Mouse (Mus musculus) MEL-GATA-1-ER (cell line): ENCODE measurements around the gene Depdc1b.

Source experiments
- DNase-seq: peaks from one replicate; pipeline ENCODE4 v3.0.0-alpha.2; 2012; ENCODE audit warnings: low read depth; ENCODE audit errors: extremely low read depth

The Depdc1b gene

DNA sequence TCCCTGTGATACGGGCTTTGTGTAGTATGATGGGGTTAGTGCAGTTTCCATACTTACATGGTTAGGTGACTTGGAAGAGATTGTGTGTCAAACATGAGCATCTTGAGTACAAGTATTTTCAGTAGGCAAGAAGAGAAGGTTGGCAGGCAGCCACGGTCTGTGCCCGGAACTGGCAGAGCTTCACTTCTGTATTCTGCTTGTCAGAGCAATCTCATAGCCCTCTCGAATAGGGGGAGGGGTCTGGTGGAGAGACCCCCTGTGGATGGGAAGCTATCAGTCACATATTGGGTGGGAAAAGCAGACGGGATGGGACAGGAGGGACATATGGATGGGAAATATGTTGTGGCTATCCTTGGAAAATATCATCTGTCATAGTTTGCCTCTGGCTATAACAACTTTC, 33.5 kb downstream of the Depdc1b start:
- DNase-seq = no peak

GRCm38 (mm10) chr13:108353781-108354180, 37.6 kb downstream of the Depdc1b start:
- no peak for DNase-seq

DNA sequence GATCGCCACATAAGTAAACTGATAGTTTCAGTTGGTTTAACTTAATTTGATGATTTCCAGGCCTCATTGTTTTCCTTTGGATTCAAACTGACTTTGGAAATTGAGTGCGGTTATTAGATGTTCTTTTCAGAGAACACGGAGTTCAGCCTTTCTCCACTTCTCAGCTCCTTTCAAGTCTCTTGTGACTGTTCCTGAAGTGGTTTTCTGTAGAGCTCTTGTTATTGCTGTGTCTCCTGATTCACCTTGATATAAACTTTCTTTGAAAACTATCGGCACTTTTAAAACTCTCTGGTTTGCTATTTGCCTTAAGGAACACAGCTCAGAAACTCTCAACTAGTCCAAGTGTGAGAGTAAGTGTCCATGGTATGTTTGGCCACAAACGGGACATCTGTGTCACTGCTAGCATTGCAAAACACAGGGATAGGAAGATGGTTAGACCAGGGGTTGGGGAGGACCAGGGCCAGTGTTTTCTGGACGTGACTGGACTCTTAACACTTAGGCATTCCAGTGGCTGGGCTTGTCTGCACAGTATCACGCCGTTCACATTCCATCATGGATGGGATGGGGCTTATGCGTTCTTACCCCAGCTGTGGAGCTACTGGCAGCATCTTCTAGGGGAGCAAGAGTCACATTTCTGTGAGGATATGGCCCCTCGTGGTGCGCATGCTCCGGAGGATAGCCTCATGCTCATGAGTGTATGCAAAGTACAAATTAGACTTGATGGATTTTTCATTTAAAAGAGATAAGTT, 38.8 kb downstream of the Depdc1b start:
- no peak for DNase-seq

DNA sequence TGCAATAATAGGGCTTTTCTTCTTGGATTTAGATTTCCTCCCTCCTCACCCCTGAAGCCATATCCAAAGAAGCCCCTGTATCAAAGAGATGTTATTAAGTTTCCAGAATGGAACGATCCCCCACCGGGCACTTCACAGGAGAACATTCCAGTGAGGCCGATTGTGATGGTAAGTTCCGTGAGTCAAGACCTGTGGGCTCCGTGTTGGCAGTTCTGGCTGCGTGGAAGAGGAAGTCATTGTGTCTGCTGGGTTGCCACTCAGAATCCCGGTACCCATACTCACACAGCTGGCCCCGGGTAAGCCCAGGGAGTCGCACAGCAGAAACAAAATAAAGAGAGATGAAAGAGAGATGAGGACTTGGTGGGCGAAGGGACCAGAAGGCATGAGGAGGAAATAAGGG, 41.2 kb downstream of the Depdc1b start:
- no peak for DNase-seq

DNA sequence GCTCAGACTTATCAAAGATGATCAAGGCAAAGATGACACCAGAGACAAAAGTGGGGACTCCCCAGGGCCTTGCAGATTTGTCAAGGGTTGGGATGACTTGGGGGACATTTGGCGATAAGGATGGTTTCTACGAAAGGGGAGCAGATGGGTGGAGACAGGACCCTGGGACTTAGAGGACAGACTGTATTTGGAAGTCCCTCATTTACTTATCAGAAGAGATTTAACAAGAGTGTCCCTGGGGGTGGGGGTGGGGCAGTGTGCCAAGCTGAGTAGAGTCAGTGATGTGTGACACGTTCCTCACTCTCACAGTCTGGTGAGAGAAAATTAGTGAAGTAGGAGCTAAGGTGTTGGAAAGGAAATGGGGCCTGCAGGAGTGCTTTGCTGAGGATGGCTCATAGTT, 42.1 kb downstream of the Depdc1b start:
- no peak for DNase-seq

DNA sequence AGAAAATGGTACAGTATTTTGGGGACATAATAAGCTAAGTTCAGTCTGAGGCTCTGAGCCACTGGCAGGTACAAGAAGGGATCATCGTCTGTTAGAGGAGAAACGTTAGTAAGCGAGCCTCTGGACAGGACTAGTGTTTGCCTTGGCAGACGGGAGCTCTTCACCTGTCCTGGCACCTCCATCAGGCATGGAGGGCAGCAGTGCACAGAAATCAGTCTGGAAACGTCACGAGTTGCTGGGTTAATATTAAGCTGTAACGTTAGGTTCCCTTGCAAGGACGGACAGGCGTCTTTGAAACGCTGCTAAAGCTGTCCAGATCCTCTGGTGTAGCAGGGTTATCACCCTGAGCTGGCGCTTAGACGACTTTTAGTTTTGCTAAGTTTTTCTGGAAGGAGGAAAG, 51.4 kb downstream of the Depdc1b start:
- DNase-seq = no peak

DNA sequence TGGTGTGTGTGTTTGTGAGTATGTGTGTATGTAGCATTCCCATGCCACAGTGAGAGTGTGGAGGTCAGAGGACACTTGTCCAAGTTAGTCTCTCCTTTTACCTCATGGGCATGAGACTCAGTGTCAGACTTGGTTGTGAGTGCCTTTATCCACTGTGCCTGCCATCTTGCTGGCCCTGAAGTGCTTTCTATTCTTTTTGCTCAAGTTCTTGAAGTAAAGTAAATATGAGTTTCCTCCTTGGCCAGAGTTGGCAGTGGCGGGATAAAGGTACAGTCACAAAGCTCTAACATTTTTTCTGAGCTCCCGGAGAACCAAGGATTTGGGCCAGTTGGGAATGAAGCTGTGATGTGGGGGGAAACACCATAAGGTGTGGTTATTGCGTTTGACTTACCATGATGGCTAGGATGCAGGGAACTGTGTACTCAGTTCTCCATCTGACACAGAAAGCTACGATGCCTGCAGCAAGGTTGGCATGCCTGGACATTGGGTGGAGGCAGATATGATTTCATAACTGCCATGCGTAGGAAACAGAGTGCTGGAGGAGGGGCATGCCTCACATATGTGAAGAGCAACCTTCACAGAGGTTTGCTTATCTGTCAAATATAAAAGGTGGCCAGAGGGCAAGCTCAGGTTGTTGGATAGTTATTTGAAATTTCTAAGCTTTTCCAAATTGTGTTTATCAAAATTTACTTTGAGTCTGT, 54.3 kb downstream of the Depdc1b start:
- no peak for DNase-seq

DNA sequence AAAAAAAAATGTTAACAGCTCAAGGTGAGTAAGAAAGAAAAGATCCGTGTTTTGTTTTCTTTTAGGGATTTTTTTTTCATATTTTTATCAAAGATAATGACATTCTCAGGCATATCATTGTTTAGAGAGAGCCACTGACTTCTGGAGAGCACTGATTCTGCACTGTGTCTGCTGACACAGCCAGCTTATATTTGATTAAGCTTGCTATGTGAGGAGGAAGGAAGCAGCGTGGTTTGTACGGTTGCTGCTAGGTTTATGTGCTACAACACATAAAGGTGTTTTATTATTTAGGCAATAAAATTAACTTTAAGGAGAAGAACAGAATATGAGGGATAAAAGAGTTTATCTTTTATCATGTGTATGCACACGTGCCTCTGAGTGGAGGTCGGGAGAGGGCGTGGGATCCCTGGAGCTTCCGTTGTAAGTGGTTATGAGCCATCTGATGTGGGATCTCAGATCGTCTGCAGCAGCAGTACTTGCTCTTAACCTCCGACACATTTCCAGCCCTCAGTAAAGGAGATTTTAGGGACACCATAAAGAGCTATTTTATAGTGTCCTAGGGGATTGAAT, 55.3 kb downstream of the Depdc1b start:
- no peak for DNase-seq

- DNase-seq = no peak
Measured at GRCm38 (mm10) chr13:108373231-108373630, 57.1 kb downstream of the Depdc1b start.

- DNase-seq = peak; percentile 9
Measured at GRCm38 (mm10) chr13:108376637-108377036, 60.5 kb downstream of the Depdc1b start.

- DNase-seq = no peak
Measured at GRCm38 (mm10) chr13:108381161-108381560, 65.0 kb downstream of the Depdc1b start.

DNA sequence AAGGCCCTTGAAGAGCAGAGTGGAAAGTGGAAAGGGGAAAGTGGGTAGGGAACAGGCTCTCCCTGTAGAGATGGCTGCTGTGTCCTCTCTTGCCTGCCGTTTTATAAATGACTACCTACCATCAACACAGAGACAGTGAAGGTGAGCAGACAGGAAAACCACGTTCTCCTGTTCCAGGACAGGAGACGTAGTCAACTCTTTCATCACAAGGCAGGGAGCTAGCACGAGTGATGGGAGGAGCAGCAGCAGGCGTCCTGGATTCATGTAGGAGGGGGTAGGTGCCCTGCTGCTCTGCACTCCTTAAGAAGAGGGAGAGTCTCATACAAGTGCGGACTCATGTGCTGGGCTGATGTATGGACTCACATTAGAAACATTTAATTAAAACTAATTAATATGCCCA, 66.9 kb downstream of the Depdc1b start:
- no peak for DNase-seq

GRCm38 (mm10) chr13:108386058-108386457, 69.9 kb downstream of the Depdc1b start:
- no peak for DNase-seq

- peak; percentile 22 for DNase-seq
Measured at GRCm38 (mm10) chr13:108390565-108390964, 74.4 kb downstream of the Depdc1b start.

- no peak for DNase-seq
Measured at GRCm38 (mm10) chr13:108403197-108403596, 87.1 kb downstream of the Depdc1b start.

DNA sequence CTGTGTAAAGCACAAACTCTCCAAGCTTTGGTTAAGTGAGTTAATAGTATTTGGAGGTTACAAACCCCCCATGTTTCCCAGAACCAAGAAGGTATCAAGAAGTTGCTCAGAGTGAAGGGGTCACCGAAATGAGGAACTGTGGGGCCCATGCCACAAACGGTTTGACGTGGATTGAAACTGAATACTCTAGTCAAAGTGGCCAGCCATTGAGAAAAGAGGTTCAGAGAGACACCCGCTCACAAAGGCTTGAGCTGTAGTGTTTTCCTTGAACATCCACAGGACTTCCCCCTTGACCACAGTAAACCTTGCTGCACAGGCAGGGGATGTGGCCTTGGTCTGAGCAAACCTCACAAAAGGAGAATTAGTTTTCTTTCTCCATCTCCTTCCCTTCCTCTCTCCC, 88.2 kb downstream of the Depdc1b start:
- DNase-seq = no peak

GRCm38 (mm10) chr13:108415464-108415863, 99.3 kb downstream of the Depdc1b start:
- no peak for DNase-seq

GRCm38 (mm10) chr13:108418741-108419507, 102.8 kb downstream of the Depdc1b start:
- no peak for DNase-seq

DNA sequence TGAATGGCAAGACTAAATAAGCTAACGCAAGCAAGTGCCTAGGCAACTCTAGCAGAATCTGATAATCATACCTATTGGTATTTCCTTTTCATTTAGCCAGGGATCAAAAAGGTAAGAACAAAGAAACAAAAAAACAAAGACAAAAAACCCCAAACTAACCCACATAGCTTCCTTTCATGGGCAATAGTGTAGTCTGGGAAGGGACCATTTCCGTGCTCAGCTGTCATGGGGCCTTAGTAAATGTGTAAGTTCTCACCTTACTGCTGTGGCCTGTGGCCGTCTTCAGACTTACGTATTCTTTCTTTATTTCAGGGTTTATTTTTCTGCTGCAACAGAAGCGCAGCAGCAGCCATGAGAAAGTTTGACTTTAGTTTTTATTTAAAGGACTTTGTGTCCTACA, 110.2 kb downstream of the Depdc1b start:
- no peak for DNase-seq

DNA sequence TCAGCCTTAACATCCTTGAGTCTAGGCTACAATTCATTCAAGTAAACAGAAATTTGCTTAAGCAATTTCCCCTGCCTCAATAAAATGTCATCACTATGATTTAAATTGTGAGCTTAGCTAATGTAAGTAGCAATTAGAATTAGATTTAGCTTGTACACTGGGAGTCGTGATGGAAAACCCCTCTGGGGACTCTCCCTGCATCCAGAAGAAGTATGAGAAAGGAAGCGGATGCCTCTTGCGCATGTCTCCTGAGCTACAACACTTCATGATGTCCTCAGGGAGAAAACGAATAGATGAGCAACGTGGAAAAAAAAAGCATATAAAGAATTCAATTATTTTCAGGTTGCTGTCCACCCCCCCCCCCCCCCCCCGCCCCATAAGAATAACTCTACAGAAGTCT, 112.7 kb downstream of the Depdc1b start:
- no peak for DNase-seq

DNA sequence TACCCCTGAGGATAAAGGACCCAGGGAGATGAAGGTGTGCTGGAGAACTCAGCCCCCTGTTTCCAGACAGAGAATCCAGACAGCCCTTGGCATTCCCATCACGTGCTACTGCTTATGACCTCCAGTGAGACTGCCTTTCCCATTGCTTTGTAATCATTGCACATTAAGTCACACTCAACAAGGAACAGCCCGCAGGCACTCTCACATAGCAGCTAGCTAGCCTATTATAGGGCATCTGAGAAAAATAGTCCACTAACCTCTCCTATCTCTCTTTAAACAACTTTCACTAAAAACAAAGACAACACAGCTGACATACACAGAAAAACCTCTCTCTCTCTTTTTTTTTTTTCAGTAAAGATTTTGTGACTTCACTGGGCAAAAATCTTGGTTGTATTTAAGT, 113.5 kb downstream of the Depdc1b start:
- no peak for DNase-seq

GRCm38 (mm10) chr13:108431776-108432175, 115.6 kb downstream of the Depdc1b start:
- no peak for DNase-seq
